Mouse (Mus musculus) limb, embryonic 10.5 days (tissue): Measurements from ENCODE around the gene Tmem150b. TPM values are rescaled to one million over a fixed set of nuclear protein-coding genes. Genes with fewer than 3 reads are reported as not detected.

Source experiments
- DNase-seq: peaks from one replicate; pipeline ENCODE4 v3.0.0-alpha.2; 2017; ENCODE audit warnings: low spot score
- H3K27ac ChIP-seq: fragments of 300-500 bp; sonication (generic); 2 replicates; pipeline ENCODE4 v1.5.1; 2016; ENCODE audit warnings: mild to moderate bottlenecking
- H3K27me3 ChIP-seq: fragments of 300-500 bp; sonication (generic); 2 replicates; pipeline ENCODE4 v1.6.1; 2016; ENCODE audit warnings: low read depth, mild to moderate bottlenecking; ENCODE audit not compliant: poor library complexity, severe bottlenecking
- H3K36me3 ChIP-seq: fragments of 300-500 bp; sonication (generic); 2 replicates; pipeline ENCODE4 v1.6.1; 2016; ENCODE audit warnings: mild to moderate bottlenecking, moderate library complexity
- H3K4me1 ChIP-seq: fragments of 300-500 bp; sonication (generic); 2 replicates; pipeline ENCODE4 v1.6.1; 2016
- H3K4me3 ChIP-seq: fragments of 300-500 bp; sonication (generic); 2 replicates; pipeline ENCODE4 v1.5.1; 2016; ENCODE audit warnings: mild to moderate bottlenecking, moderate library complexity
- H3K9me3 ChIP-seq: fragments of 300-500 bp; sonication (generic); replicated peaks from 2 replicates; pipeline ENCODE4 v1.6.1; 2016; ENCODE audit warnings: mild to moderate bottlenecking
- WGBS: fragments of 180-500 bp; shearing (Covaris S2); methylation state at CpG from one replicate; pipeline ENCODE4 v1.1.7; 2016; 5-methylcytosine and 5-hydroxymethylcytosine counted together
- polyA plus RNA-seq: library from polyadenylated mRNA; unstranded; fragments of >200 nt; fragmentation: Nextera tagmentation; extraction: Ambion mirVana; gene quantifications from 2 replicates; pipeline ENCODE4 v1.2.1, GENCODE M21; 2016

Tmem150b gene
- polyA plus RNA-seq, 1 experiment from 2014 or later: 0.13 TPM

DNA sequence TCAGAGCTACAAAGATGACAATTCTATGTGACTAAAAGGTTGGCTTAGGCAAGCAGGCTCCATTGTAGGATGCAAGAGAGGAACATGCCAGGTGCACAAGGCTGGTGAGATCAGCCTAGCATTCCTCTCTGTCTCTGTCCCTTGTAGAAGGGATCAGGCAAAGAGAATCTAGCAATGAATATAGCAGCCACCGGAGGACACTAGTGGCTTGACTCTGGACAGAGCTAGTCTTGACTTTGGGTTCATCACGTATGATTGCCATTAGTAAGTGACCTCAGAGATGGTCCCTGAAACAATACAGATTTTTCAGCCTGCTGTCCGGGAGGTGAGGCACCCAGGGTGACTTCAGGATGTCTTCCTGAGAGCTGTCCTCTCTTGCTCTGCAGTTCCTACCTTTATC, 12.5 kb downstream of the Tmem150b start:
- no peaks in the 10 kb centered on the region for H3K9me3 ChIP-seq
- no peak overlapping the region for H3K4me3 ChIP-seq
- no peak overlapping the region for H3K27ac ChIP-seq
- no peak for DNase-seq
- no peaks in the 10 kb centered on the region for H3K27me3 ChIP-seq
- H3K4me1 ChIP-seq: no peaks in the 10 kb centered on the region
- H3K36me3 ChIP-seq: peaks cover 98% of the 10 kb centered on the region
- 85% methylated on average over 3 of the region's 3 CpGs for WGBS

DNA sequence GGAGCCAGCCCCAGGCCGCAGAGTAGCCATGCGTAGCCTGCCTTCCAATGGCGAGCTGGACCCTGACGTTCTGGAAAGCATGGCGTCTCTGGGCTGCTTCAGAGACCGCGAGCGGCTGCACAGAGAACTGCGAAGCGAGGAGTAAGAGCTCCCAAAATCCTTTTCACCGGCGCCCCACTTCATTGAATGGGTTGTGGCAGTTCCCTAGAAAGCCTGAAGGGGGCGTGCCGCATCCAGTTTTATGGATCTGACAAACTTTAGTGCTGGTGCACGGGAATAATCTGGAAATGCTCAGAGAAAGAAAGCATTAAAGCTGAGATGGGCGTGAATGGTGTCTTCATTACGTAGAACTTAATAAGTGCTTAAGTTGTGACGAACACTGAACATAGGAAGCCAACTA, 20.0 kb downstream of the Tmem150b start:
- no peak overlapping the region for H3K4me3 ChIP-seq
- peak; percentile 45 for DNase-seq
- WGBS: 44% methylated on average over 18 of the region's 18 CpGs
- H3K27me3 ChIP-seq: no peaks in the 10 kb centered on the region
- H3K36me3 ChIP-seq: peaks cover 97% of the 10 kb centered on the region
- no peak overlapping the region for H3K27ac ChIP-seq
- no peaks in the 10 kb centered on the region for H3K9me3 ChIP-seq
- no peaks in the 10 kb centered on the region for H3K4me1 ChIP-seq

DNA sequence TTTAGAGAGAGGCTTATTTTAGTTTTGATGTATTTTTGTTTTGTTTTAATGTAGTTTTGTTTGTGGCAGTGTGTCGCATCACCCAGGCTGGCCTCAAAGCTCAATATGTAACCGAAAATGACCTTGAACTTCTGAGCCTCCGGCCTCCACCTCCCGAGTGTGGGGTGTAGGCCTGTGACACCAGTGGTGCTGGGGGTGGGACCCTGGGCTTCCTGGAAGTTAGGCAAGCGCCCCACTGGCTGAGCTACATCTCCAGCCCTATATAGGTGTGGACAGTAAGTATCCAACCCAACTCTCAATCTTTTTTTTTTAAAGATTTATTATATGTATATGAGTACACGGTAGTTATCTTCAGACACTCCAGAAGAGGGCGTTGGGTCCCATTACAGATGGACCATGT, 21.9 kb downstream of the Tmem150b start:
- 94% methylated on average over 7 of the region's 7 CpGs for WGBS
- no peak for DNase-seq
- no peak overlapping the region for H3K27ac ChIP-seq
- H3K4me3 ChIP-seq: no peak overlapping the region
- H3K36me3 ChIP-seq: peaks cover 97% of the 10 kb centered on the region
- no peaks in the 10 kb centered on the region for H3K27me3 ChIP-seq
- H3K9me3 ChIP-seq: no peaks in the 10 kb centered on the region
- H3K4me1 ChIP-seq: no peaks in the 10 kb centered on the region

DNA sequence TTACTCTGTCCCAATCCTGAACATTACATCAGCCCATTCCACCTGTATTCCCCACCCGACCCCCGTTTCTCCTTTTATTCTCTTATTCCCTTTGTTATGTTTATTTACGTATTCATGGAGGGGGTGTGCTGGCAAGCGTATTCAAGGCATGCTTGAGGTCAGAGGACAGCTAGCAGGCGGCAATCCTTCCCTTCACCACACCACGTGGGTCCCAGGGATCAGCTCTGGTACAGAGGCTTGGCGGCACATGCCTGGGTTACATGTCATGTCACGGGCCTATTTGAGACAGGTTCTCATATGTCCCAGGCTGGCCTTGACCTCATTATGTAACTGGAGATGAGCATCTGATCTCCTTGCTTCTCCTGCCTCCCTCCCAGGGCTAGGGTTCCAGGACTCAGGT, 22.7 kb downstream of the Tmem150b start:
- no peak overlapping the region for H3K4me3 ChIP-seq
- DNase-seq: no peak
- H3K4me1 ChIP-seq: no peaks in the 10 kb centered on the region
- H3K36me3 ChIP-seq: peaks cover 96% of the 10 kb centered on the region
- no peaks in the 10 kb centered on the region for H3K9me3 ChIP-seq
- WGBS: 70% methylated on average over 8 of the region's 8 CpGs
- no peak overlapping the region for H3K27ac ChIP-seq
- no peaks in the 10 kb centered on the region for H3K27me3 ChIP-seq

- H3K27me3 ChIP-seq: no peaks in the 10 kb centered on the region
- H3K27ac ChIP-seq: no peak overlapping the region
- H3K4me1 ChIP-seq: peaks cover 18% of the 10 kb centered on the region
- no peak for DNase-seq
- no peak overlapping the region for H3K4me3 ChIP-seq
- peaks cover 55% of the 10 kb centered on the region for H3K36me3 ChIP-seq
- 95% methylated on average over 6 of the region's 6 CpGs for WGBS
- H3K9me3 ChIP-seq: no peaks in the 10 kb centered on the region
Measured at GRCm38 (mm10) chr7:4693004-4693403, 32.0 kb downstream of the Tmem150b start.

DNA sequence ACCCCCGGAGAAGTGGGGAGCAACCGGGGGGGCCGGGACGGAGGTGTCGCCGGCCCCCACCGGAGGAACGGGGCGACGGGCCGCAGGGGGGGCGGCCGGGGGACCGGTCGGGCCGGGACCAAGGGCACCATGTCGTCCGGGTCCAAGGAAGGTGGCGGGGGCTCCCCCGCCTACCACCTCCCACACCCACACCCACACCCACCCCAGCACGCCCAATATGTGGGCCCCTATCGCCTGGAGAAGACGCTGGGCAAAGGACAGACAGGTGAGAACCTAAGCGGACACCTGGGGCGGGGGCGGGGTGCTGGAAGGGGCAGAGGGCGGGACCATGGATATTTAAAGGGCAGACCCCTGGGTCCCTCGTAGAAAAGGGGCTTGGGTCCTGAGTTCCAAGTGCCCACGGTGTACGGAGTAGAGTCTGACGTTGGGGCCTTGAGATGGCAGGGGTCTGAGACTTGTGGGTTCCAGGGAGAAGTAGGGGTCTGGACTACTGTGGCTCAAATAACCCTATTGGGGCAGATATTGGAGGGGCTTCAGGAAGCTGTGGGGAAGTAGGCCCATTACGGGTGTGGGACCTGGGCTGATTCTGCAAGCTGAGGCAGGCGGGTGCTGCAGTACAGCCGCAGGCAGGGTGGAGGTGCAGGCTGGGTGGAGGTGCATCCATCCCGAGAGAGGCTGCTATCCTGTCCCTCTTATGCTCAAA, 33.9 kb downstream of the Tmem150b start:
- 6% methylated on average over 26 of the region's 35 CpGs for WGBS
- H3K36me3 ChIP-seq: peaks cover 37% of the 10 kb centered on the region
- no peaks in the 10 kb centered on the region for H3K27me3 ChIP-seq
- peak overlapping the region; percentile 98 for H3K4me3 ChIP-seq
- no peaks in the 10 kb centered on the region for H3K9me3 ChIP-seq
- peaks cover 18% of the 10 kb centered on the region for H3K4me1 ChIP-seq
- H3K27ac ChIP-seq: peak overlapping the region; percentile 99
- DNase-seq: peak; percentile 55

GRCm38 (mm10) chr7:4690387-4690786, 34.7 kb downstream of the Tmem150b start, which contains the start of gene Brsk1:
TSS of gene Brsk1 (plus strand) at chr7:4690604.
- peaks cover 30% of the 10 kb centered on the region for H3K36me3 ChIP-seq
- H3K4me1 ChIP-seq: peaks cover 18% of the 10 kb centered on the region
- peak within 1 kb of the TSS; percentile 99 for H3K27ac ChIP-seq
- H3K9me3 ChIP-seq: no peaks in the 10 kb centered on the region
- H3K27me3 ChIP-seq: no peaks in the 10 kb centered on the region
- DNase-seq: peak; percentile 99
- H3K4me3 ChIP-seq: peak within 1 kb of the TSS; percentile 98
- 3% methylated on average over 6 of the region's 18 CpGs for WGBS

- DNase-seq: peak; percentile 90
- H3K4me1 ChIP-seq: peaks cover 9% of the 10 kb centered on the region
- peak within 1 kb of the TSS; percentile 80 for H3K4me3 ChIP-seq
- WGBS: under 1% methylated on average over 32 of the region's 32 CpGs
- H3K36me3 ChIP-seq: peaks cover 25% of the 10 kb centered on the region
- peak within 1 kb of the TSS; percentile 86 for H3K27ac ChIP-seq
- no peaks in the 10 kb centered on the region for H3K9me3 ChIP-seq
- no peaks in the 10 kb centered on the region for H3K27me3 ChIP-seq
Measured at GRCm38 (mm10) chr7:4684632-4685417, 40.2 kb downstream of the Tmem150b start, which contains the start of gene Hspbp1. TSS of gene Hspbp1 (minus strand) at chr7:4685068.

- DNase-seq: no peak
- H3K27ac ChIP-seq: peak overlapping the region; percentile 86
- 2% methylated on average over 13 of the region's 13 CpGs for WGBS
Measured at GRCm38 (mm10) chr7:4684203-4684602, 40.8 kb downstream of the Tmem150b start.

GRCm38 (mm10) chr7:4683307-4683706, 41.7 kb downstream of the Tmem150b start:
- 77% methylated on average over 5 of the region's 5 CpGs for WGBS
- H3K27ac ChIP-seq: no peak overlapping the region
- H3K4me1 ChIP-seq: peaks cover 9% of the 10 kb centered on the region
- H3K9me3 ChIP-seq: no peaks in the 10 kb centered on the region
- no peaks in the 10 kb centered on the region for H3K27me3 ChIP-seq
- peaks cover 32% of the 10 kb centered on the region for H3K36me3 ChIP-seq
- no peak for DNase-seq
- H3K4me3 ChIP-seq: no peak overlapping the region

More at GRCm38 (mm10) chr7:4684203-4684602, 40.8 kb downstream of the Tmem150b start:
- Histone ChIP-seq H3K9me3 (no peaks in the 10 kb centered on the region), H3K27me3 (no peaks in the 10 kb centered on the region), H3K4me3 (peak overlapping the region; percentile 80), H3K36me3 (peaks cover 28% of the 10 kb centered on the region), H3K4me1 (peaks cover 9% of the 10 kb centered on the region)

DNA sequence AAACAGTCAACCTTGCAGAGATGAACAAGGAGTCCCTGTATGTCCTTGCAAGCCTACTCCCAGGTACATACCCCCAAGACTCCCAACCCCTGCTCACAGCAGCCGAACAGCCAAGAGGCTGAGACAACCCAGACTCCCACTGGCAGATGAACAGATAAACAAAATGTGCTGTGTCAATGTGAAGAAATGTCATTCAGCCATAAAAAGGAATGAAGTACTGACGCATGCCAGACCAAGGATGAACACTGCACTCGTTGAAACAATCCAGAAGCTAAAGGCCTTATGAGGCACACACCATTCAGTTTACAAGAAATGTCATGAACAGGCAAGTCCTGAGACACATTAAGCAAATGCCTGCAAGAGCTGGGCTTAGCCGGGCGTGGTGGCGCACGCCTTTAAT, 49.8 kb downstream of the Tmem150b start:
- H3K4me1 ChIP-seq: no peaks in the 10 kb centered on the region
- no peak overlapping the region for H3K4me3 ChIP-seq
- no peak for DNase-seq
- no peaks in the 10 kb centered on the region for H3K9me3 ChIP-seq
- no peak overlapping the region for H3K27ac ChIP-seq
- H3K27me3 ChIP-seq: no peaks in the 10 kb centered on the region
- 84% methylated on average over 7 of the region's 7 CpGs for WGBS
- peaks cover 85% of the 10 kb centered on the region for H3K36me3 ChIP-seq

DNA sequence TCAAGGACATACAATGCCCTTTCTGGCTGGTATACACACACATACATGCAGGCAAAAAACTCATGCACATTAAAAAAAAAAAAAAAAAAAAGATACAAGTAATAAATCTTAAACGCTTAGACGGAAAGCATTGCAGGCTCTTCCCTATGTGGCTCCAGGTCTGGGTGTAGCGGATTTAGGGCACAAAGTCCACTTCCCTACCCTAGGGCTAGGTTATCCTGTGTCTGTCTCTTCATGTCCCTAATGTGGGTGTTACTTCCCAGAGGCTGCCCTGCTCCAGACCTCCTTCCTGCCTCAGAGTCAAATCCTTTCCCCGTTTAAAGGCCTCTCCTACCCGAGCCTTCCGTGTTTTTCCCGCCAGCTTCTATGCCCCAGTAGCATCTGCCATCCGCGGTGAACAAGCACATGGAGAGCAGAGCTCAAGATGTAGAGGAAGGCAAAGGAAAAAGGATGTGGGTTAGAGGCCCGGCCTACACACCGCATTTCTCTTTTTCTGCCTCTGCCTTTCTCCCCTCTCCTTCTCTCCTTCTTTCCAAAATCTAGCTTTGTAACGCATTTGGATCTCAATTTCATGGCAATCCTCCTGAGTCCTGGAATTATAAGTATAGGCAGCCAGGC, 50.8 kb downstream of the Tmem150b start:
- H3K27me3 ChIP-seq: no peaks in the 10 kb centered on the region
- H3K4me3 ChIP-seq: no peak overlapping the region
- no peaks in the 10 kb centered on the region for H3K4me1 ChIP-seq
- H3K27ac ChIP-seq: no peak overlapping the region
- H3K9me3 ChIP-seq: no peaks in the 10 kb centered on the region
- WGBS: 94% methylated on average over 12 of the region's 12 CpGs
- no peak for DNase-seq
- H3K36me3 ChIP-seq: peaks cover 88% of the 10 kb centered on the region

DNA sequence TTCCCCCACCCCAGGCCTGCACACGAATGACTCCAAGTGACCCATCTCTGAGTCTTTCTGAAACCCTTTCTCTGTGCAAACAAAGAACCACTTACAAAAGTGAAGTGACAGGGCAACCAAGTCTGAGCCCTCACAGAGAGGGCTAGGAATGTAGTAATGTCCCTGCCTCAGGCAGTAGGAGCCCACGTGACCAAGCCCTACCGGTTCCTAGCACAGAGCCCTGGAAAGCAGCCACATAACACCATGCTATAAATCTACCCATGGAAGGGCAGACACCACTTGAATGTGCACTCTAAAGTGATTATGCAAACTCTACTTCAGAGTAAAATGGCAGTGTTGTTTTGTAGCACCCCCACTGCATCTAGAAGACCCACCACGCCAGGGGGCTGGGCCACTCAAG, 53.1 kb downstream of the Tmem150b start:
- no peak overlapping the region for H3K4me3 ChIP-seq
- H3K9me3 ChIP-seq: no peaks in the 10 kb centered on the region
- no peak for DNase-seq
- H3K36me3 ChIP-seq: peaks cover 93% of the 10 kb centered on the region
- no peaks in the 10 kb centered on the region for H3K4me1 ChIP-seq
- 80% methylated on average over 4 of the region's 4 CpGs for WGBS
- no peaks in the 10 kb centered on the region for H3K27me3 ChIP-seq
- 0 out of 2 replicates have a peak overlapping the region, but pooled peaks have one; percentile 19 for H3K27ac ChIP-seq
